8 mouse cellular contexts compared by ENCODE assay signal in genomic region chr5:147860076-147860448, GRCm38 (mm10). TPM values are rescaled to one million over a fixed set of nuclear protein-coding genes. Genes with fewer than 3 reads are reported as not detected.
DNase-seq lines count a peak whose midpoint lies in the region; ATAC-seq and TF ChIP-seq lines count a peak whose summit lies in the region.

No protein-coding gene starts in this region.

- peak overlapping the region; percentile 86 for H3K9ac ChIP-seq in liver, adult 2 months (ENCODE audit: low read depth, low read length)
- peak overlapping the region; percentile 79 for H3K9ac ChIP-seq in embryonic facial prominence, embryonic 12.5 days
- H3K9ac ChIP-seq in intestine, embryonic 16.5 days (ENCODE audit: low read depth, low read length) = peak overlapping the region; percentile 91
- H3K9ac ChIP-seq in neural tube, embryonic 13.5 days = peak overlapping the region; percentile 90

- no peak for DNase-seq in liver, adult 2 months (ENCODE audit: extremely low read depth, low read depth, low spot score)
- DNase-seq in liver = no peak
- DNase-seq in right cerebral cortex, adult 18-20 months = no peak
- no peak for DNase-seq in spleen, adult 18-20 months
- no peak for DNase-seq in gastrocnemius, postnatal 14 days

- under 1% methylated on average over 18 of the region's 18 CpGs for WGBS in liver, adult 2 months
- WGBS in embryonic facial prominence, embryonic 12.5 days = 2% methylated on average over 18 of the region's 18 CpGs
- under 1% methylated on average over 18 of the region's 18 CpGs for WGBS in intestine, embryonic 16.5 days
- 1% methylated on average over 18 of the region's 18 CpGs for WGBS in neural tube, embryonic 13.5 days

- peak overlapping the region; percentile 87 for H3K4me3 ChIP-seq in liver, adult 2 months (ENCODE audit: insufficient read depth, low read depth, low read length)
- H3K4me3 ChIP-seq in embryonic facial prominence, embryonic 12.5 days = peak overlapping the region; percentile 82
- peak overlapping the region; percentile 98 for H3K4me3 ChIP-seq in intestine, embryonic 16.5 days (ENCODE audit: low read length)
- peak overlapping the region; percentile 90 for H3K4me3 ChIP-seq in neural tube, embryonic 13.5 days

- no peaks in the 10 kb centered on the region for H3K27me3 ChIP-seq in liver, adult 2 months (ENCODE audit: control insufficient read depth, insufficient read depth, low read length)
- H3K27me3 ChIP-seq in embryonic facial prominence, embryonic 12.5 days = no peaks in the 10 kb centered on the region
- no peaks in the 10 kb centered on the region for H3K27me3 ChIP-seq in intestine, embryonic 16.5 days (replicated peaks; ENCODE audit: control insufficient read depth, insufficient read depth, low read length)
- no peaks in the 10 kb centered on the region for H3K27me3 ChIP-seq in neural tube, embryonic 13.5 days

- TF ChIP-seq POLR2A in liver, adult 2 months (IDR thresholded peaks at IDR 0.05; ENCODE audit: extremely low read depth, insufficient read depth, low read length) = no peak

- peak; percentile 31; the same call in 1 of the 2 replicates for ATAC-seq in embryonic facial prominence, embryonic 12.5 days (ENCODE audit: insufficient number of reproducible peaks, insufficient read depth, low FRiP score, low TSS enrichment)
- no peak; the same call in none of the 2 replicates for ATAC-seq in intestine, embryonic 16.5 days
- peak; percentile 8 for ATAC-seq in neural tube, embryonic 13.5 days (ENCODE audit: low read depth)

- peaks cover 12% of the 10 kb centered on the region for H3K36me3 ChIP-seq in liver, adult 2 months (ENCODE audit: control insufficient read depth, insufficient read depth, low read length)
- H3K36me3 ChIP-seq in embryonic facial prominence, embryonic 12.5 days = peaks cover 26% of the 10 kb centered on the region
- H3K36me3 ChIP-seq in intestine, embryonic 16.5 days (ENCODE audit: control insufficient read depth, insufficient read depth, low read length) = peaks cover 11% of the 10 kb centered on the region
- H3K36me3 ChIP-seq in neural tube, embryonic 13.5 days = peaks cover 28% of the 10 kb centered on the region

- H3K4me2 ChIP-seq in embryonic facial prominence, embryonic 12.5 days (replicated peaks) = peak overlapping the region; percentile 91
- peak overlapping the region; percentile 91 for H3K4me2 ChIP-seq in intestine, embryonic 16.5 days (ENCODE audit: low read depth, low read length)
- peak overlapping the region; percentile 98 for H3K4me2 ChIP-seq in neural tube, embryonic 13.5 days

- H3K27ac ChIP-seq in liver, adult 2 months (replicated peaks; ENCODE audit: insufficient read depth, low read depth, low read length) = peak overlapping the region; percentile 62
- H3K27ac ChIP-seq in embryonic facial prominence, embryonic 12.5 days = peak overlapping the region; percentile 46; the same call in 1 of the 2 replicates
- H3K27ac ChIP-seq in intestine, embryonic 16.5 days (ENCODE audit: low read length) = peak overlapping the region; percentile 76
- H3K27ac ChIP-seq in neural tube, embryonic 13.5 days (replicated peaks) = peak overlapping the region; percentile 74

- H3K9me3 ChIP-seq in embryonic facial prominence, embryonic 12.5 days = no peaks in the 10 kb centered on the region
- no peaks in the 10 kb centered on the region for H3K9me3 ChIP-seq in intestine, embryonic 16.5 days (ENCODE audit: control insufficient read depth, low read length)
- H3K9me3 ChIP-seq in neural tube, embryonic 13.5 days = no peaks in the 10 kb centered on the region

- no peak for TF ChIP-seq CTCF in liver, adult 2 months (IDR thresholded peaks at IDR 0.05; ENCODE audit: low read depth, low read length)

- peaks cover 3% of the 10 kb centered on the region; the same call in 1 of the 2 replicates for H3K4me1 ChIP-seq in liver, adult 2 months (ENCODE audit: control insufficient read depth, insufficient read depth, low read length)
- H3K4me1 ChIP-seq in embryonic facial prominence, embryonic 12.5 days = peaks cover 11% of the 10 kb centered on the region
- H3K4me1 ChIP-seq in intestine, embryonic 16.5 days (ENCODE audit: control insufficient read depth, insufficient read depth, low read length) = peaks cover 8% of the 10 kb centered on the region
- peaks cover 24% of the 10 kb centered on the region for H3K4me1 ChIP-seq in neural tube, embryonic 13.5 days (replicated peaks)

- intact Hi-C loops in gastrocnemius, postnatal 14 days (cut with DNase I; ENCODE audit: low total_unique reads) = no loop called here

- H3K79me2 ChIP-seq in liver, adult 2 months (ENCODE audit: control insufficient read depth, insufficient read depth, low read length) = peaks cover 36% of the 10 kb centered on the region

RNA-seq across cellular contexts. Expression of gene Pomp, which starts 0.2 kb away (rescaled TPM):
- 159 and 233 TPM in 2 replicates for total RNA-seq in liver, adult 2 months (2014; rRNA removed)
- 71.0 and 101 TPM in 2 replicates for polyA plus RNA-seq in liver, adult 2 months (2012; rRNA removed)
- polyA plus RNA-seq in embryonic facial prominence, embryonic 12.5 days (2016; fragmentation: Nextera tagmentation; extraction: Ambion mirVana) = 451 and 487 TPM in 2 replicates
- 394 and 410 TPM in 2 replicates for polyA plus RNA-seq in intestine, embryonic 16.5 days (2015; fragmentation: Nextera tagmentation; extraction: Ambion mirVana)
- polyA plus RNA-seq in neural tube, embryonic 13.5 days (2015; fragmentation: Nextera tagmentation; extraction: Ambion mirVana) = 514 and 540 TPM in 2 replicates
- total RNA-seq in gastrocnemius, postnatal 14 days (2021) = 100 to 1,000 TPM; 140 to 145 TPM

RNA-seq across cellular contexts. Expression of gene Slc46a3, which starts 34.6 kb away (rescaled TPM):
- total RNA-seq in liver, adult 2 months (2014; rRNA removed) = 38.0 and 58.3 TPM in 2 replicates
- 72.7 and 88.3 TPM in 2 replicates for polyA plus RNA-seq in liver, adult 2 months (2012; rRNA removed)
- polyA plus RNA-seq in embryonic facial prominence, embryonic 12.5 days (2016; fragmentation: Nextera tagmentation; extraction: Ambion mirVana) = 2.0 and 2.3 TPM in 2 replicates
- polyA plus RNA-seq in intestine, embryonic 16.5 days (2015; fragmentation: Nextera tagmentation; extraction: Ambion mirVana) = 21.4 and 39.8 TPM in 2 replicates
- 5.3 and 5.9 TPM in 2 replicates for polyA plus RNA-seq in neural tube, embryonic 13.5 days (2015; fragmentation: Nextera tagmentation; extraction: Ambion mirVana)
- 1 to 10 TPM; 5.5 to 7.9 TPM for total RNA-seq in gastrocnemius, postnatal 14 days (2021)
